Mouse (Mus musculus) midbrain, embryonic 12.5 days (tissue): ENCODE measurements around the gene Olfr502. TPM values are rescaled to one million over a fixed set of nuclear protein-coding genes. Genes with fewer than 3 reads are reported as not detected.
"Not testable (repeated sequence)": the region's sequence is repeated elsewhere in the genome, so short reads cannot be mapped to it uniquely, and the experiment has no call there.

Experiments
- ATAC-seq: fragments of 200-750 bp; cut with Nextera tagmentation; 2 replicates; pipeline ENCODE4 v1.8.0; 2017; ENCODE audit warnings: low read depth, moderate TSS enrichment, moderate library complexity; ENCODE audit not compliant: low FRiP score
- H3K27ac ChIP-seq: fragments of 300-500 bp; sonication (generic); replicated peaks from 2 replicates; pipeline ENCODE4 v1.5.1; 2016; ENCODE audit warnings: mild to moderate bottlenecking
- H3K27me3 ChIP-seq: fragments of 300-500 bp; sonication (generic); 2 replicates; pipeline ENCODE4 v1.6.1; 2016; ENCODE audit warnings: mild to moderate bottlenecking
- H3K36me3 ChIP-seq: fragments of 300-500 bp; sonication (generic); 2 replicates; pipeline ENCODE4 v1.6.1; 2016
- H3K4me1 ChIP-seq: fragments of 300-500 bp; sonication (generic); 2 replicates; pipeline ENCODE4 v1.6.1; 2016
- H3K4me2 ChIP-seq: fragments of 300-500 bp; sonication (generic); replicated peaks from 2 replicates; pipeline ENCODE4 v1.6.1; 2016; ENCODE audit warnings: mild to moderate bottlenecking, moderate library complexity
- H3K4me3 ChIP-seq: fragments of 300-500 bp; sonication (generic); 2 replicates; pipeline ENCODE4 v1.5.1; 2016; ENCODE audit warnings: mild to moderate bottlenecking
- H3K9ac ChIP-seq: fragments of 300-500 bp; sonication (generic); replicated peaks from 2 replicates; pipeline ENCODE4 v1.6.1; 2016; ENCODE audit warnings: mild to moderate bottlenecking, moderate library complexity
- H3K9me3 ChIP-seq: fragments of 300-500 bp; sonication (generic); 2 replicates; pipeline ENCODE4 v1.6.1; 2016; ENCODE audit warnings: mild to moderate bottlenecking
- WGBS: fragments of 180-500 bp; shearing (Covaris S2); methylation state at CpG from one replicate; pipeline ENCODE4 v1.1.7; 2016; 5-methylcytosine and 5-hydroxymethylcytosine counted together
- polyA plus RNA-seq: library from polyadenylated mRNA; unstranded; fragments of >200 nt; fragmentation: Nextera tagmentation; extraction: Ambion mirVana; gene quantifications from 2 replicates; pipeline ENCODE4 v1.2.1, GENCODE M21; 2016

Gene Olfr502
- not detected in 2 replicates for polyA plus RNA-seq

GRCm38 (mm10) chr7:108524965-108525364, at the start of gene Olfr502:
Olfr502 (minus strand) TSS chr7:108525065.
- WGBS: 85% methylated on average over 1 of the region's 1 CpGs
- no peak within 1 kb of the TSS for H3K9ac ChIP-seq
- H3K27ac ChIP-seq: no peak within 1 kb of the TSS
- no peaks in the 10 kb centered on the region for H3K9me3 ChIP-seq
- no peak for ATAC-seq
- H3K4me3 ChIP-seq: no peak within 1 kb of the TSS
- no peaks in the 10 kb centered on the region for H3K4me1 ChIP-seq
- H3K27me3 ChIP-seq: no peaks in the 10 kb centered on the region
- no peak within 1 kb of the TSS for H3K4me2 ChIP-seq
- no peaks in the 10 kb centered on the region for H3K36me3 ChIP-seq

GRCm38 (mm10) chr7:108565693-108566092, 40.8 kb upstream of the Olfr502 start, which contains the start of gene Olfr504:
Olfr504 (minus strand) TSS chr7:108565793.
- 0 out of 2 replicates have a peak, but pooled peaks cover 3% of the 10 kb centered on the region for H3K9me3 ChIP-seq
- H3K4me2 ChIP-seq: no peak within 1 kb of the TSS
- no peaks in the 10 kb centered on the region for H3K27me3 ChIP-seq
- no peaks in the 10 kb centered on the region for H3K4me1 ChIP-seq
- 88% methylated on average over 1 of the region's 1 CpGs for WGBS
- H3K36me3 ChIP-seq: no peaks in the 10 kb centered on the region
- H3K9ac ChIP-seq: no peak within 1 kb of the TSS
- no peak for ATAC-seq
- H3K4me3 ChIP-seq: no peak within 1 kb of the TSS
- no peak within 1 kb of the TSS for H3K27ac ChIP-seq

- H3K27me3 ChIP-seq, H3K27ac ChIP-seq, H3K4me2 ChIP-seq, ATAC-seq, H3K9me3 ChIP-seq, H3K4me3 ChIP-seq, H3K36me3 ChIP-seq, H3K4me1 ChIP-seq, H3K9ac ChIP-seq: not testable (repeated sequence)
- 63% methylated on average over 1 of the region's 1 CpGs for WGBS
Measured at GRCm38 (mm10) chr7:108544227-108544626, 19.4 kb upstream of the Olfr502 start, which contains the start of gene Olfr503. Olfr503 (plus strand) TSS chr7:108544527.

- 84% methylated on average over 13 of the region's 13 CpGs for WGBS
Measured at GRCm38 (mm10) chr7:108542416-108542815, 17.6 kb upstream of the Olfr502 start.

More at GRCm38 (mm10) chr7:108542416-108542815, 17.6 kb upstream of the Olfr502 start:
- Histone ChIP-seq H3K4me1 (no peaks in the 10 kb centered on the region), H3K27ac (no peak overlapping the region), H3K9ac (no peak overlapping the region), H3K9me3 (no peaks in the 10 kb centered on the region), H3K27me3 (no peaks in the 10 kb centered on the region), H3K4me3 (no peak overlapping the region), H3K36me3 (no peaks in the 10 kb centered on the region), H3K4me2 (no peak overlapping the region)
- no peak for ATAC-seq

Other genes starting within 250 kb of the Olfr502 start
- not detected in 2 replicates for gene Olfr490, start 236.1 kb downstream of the Olfr502 start, polyA plus RNA-seq
- gene Olfr491, start 211.6 kb downstream of the Olfr502 start, polyA plus RNA-seq: not detected in 2 replicates
- gene Olfr492, start 201.4 kb downstream of the Olfr502 start, polyA plus RNA-seq: not detected in 2 replicates
- not detected in 2 replicates for gene Olfr493, start 178.1 kb downstream of the Olfr502 start, polyA plus RNA-seq
- gene Olfr494, start 159.7 kb downstream of the Olfr502 start, polyA plus RNA-seq: not detected in 2 replicates
- not detected in 2 replicates for gene Olfr495, start 131.9 kb downstream of the Olfr502 start, polyA plus RNA-seq
- gene Olfr497, start 104.6 kb downstream of the Olfr502 start, polyA plus RNA-seq: not detected in 2 replicates
- gene Olfr498, start 59.7 kb downstream of the Olfr502 start, polyA plus RNA-seq: not detected in 2 replicates
- not detected in 2 replicates for gene Olfr503, start 19.5 kb upstream of the Olfr502 start, polyA plus RNA-seq
- not detected in 2 replicates for gene Olfr504, start 40.7 kb upstream of the Olfr502 start, polyA plus RNA-seq
- gene Olfr506, start 85.7 kb upstream of the Olfr502 start, polyA plus RNA-seq: not detected in 2 replicates
- gene Olfr507, start 96.7 kb upstream of the Olfr502 start, polyA plus RNA-seq: not detected in 2 replicates
- gene Olfr508, start 104.9 kb upstream of the Olfr502 start, polyA plus RNA-seq: not detected in 2 replicates
- not detected in 2 replicates for gene Olfr509, start 126.8 kb upstream of the Olfr502 start, polyA plus RNA-seq
- not detected in 2 replicates for gene Olfr510, start 141.4 kb upstream of the Olfr502 start, polyA plus RNA-seq
- not detected in 2 replicates for gene Olfr512, start 188.3 kb upstream of the Olfr502 start, polyA plus RNA-seq
- gene Olfr513, start 225.9 kb upstream of the Olfr502 start, polyA plus RNA-seq: not detected in 2 replicates